Mouse (Mus musculus) brain, embryonic 14.5 days (tissue): ENCODE data around the gene Utp3.

Experiments used
- CTCF ChIP-seq: fragments of 200-500 bp; IDR thresholded peaks from 2 replicates; pipeline ENCODE4 v1.5.1; 2012; ENCODE audit warnings: inconsistent platforms, mild to moderate bottlenecking, moderate library complexity, borderline replicate concordance; ENCODE audit not compliant: insufficient read depth, insufficient read length; ENCODE audit errors: extremely low read depth
- POLR2A ChIP-seq: fragments of 200-500 bp; IDR thresholded peaks from 2 replicates; pipeline ENCODE4 v1.6.1; 2012; ENCODE audit warnings: mild to moderate bottlenecking, inconsistent platforms, borderline replicate concordance; ENCODE audit not compliant: poor library complexity, insufficient read depth, insufficient read length, severe bottlenecking; ENCODE audit errors: extremely low read depth

DNA sequence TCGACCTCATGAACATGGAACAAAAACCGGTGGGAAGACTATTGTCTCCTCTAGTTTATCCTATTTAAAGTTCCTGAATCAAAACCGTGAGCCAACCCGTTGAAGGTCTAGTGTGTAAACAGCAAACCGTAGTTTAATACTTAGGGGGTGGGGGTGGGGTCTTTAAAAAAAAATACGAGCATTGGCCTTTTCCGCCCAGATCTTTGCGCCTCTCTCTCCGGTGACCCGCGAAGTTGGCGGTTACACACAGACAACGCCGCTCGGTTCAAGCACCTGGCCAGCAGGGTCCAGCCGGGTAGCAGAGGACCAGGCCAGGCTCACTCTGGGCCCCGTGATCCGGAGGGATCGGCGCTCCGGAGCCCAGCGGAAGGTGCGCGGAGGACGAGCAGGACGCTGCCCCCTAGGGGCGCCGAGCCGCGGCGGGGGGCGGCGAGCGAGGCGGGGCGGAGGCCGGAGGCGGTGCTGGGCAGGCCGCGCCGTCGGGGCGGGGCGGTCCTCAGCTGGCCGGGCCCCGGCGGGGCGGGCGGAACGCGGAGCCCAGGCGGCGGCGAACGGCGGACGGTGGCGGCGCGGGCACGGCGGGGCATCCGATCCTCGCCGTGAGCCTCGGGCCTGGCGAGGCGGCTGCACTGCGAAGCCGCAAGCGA is 10.4 kb downstream of the Utp3 start, which contains the start of gene Rufy3:
- TF ChIP-seq POLR2A: peak; percentile 31; the same call in 1 of the 2 replicates
- TF ChIP-seq CTCF: peak; percentile 43
